Mouse (Mus musculus) kidney, adult 2 months (tissue): Measurements from ENCODE around the gene Dlgap1.

Experiments used
- CTCF ChIP-seq: fragments of 200-500 bp; conservative IDR thresholded peaks from 2 replicates; pipeline ENCODE4 v1.5.1; 2011; ENCODE audit warnings: low read depth, mild to moderate bottlenecking, control low read depth, low read length, moderate library complexity, mixed read lengths; ENCODE audit not compliant: insufficient read depth, insufficient read length
- POLR2A ChIP-seq: fragments of 200-500 bp; IDR thresholded peaks from one replicate; pipeline ENCODE4 v1.6.1; 2011; ENCODE audit warnings: low read depth, low read length, control low read depth

- TF ChIP-seq CTCF (0 out of 2 replicates have a peak, but pooled peaks have one; percentile 2), POLR2A (no peak)
These were observed 796.5 kb downstream of the Dlgap1 start for GRCm38 (mm10) chr17:70765337-70765736.
